Comparison of ENCODE assay signal across 18 mouse cellular contexts in genomic region chr5:122109325-122110060, GRCm38 (mm10). TPM values are rescaled to one million over a fixed set of nuclear protein-coding genes. Genes with fewer than 3 reads are reported as not detected.
DNase-seq lines count a peak whose midpoint lies in the region; ATAC-seq and TF ChIP-seq lines count a peak whose summit lies in the region.
"Had no signal": no experiment of that assay in that cellular context is flagged by ENCODE, and none has a peak within 500 bp of the region (broad histone marks: within the 10 kb centered on the region; RNA-seq: fewer than 3 reads in every experiment).

No protein-coding gene starts in this region.

- H3K4me3 ChIP-seq in forebrain, embryonic 11.5 days (ENCODE audit: low read depth, low read length) = no peak overlapping the region
- no peak overlapping the region for H3K4me3 ChIP-seq in forebrain, embryonic 12.5 days (replicated peaks)
- H3K4me3 ChIP-seq in liver, postnatal 0 days (ENCODE audit: low read depth, low read length) = no peak overlapping the region
- no peak overlapping the region for H3K4me3 ChIP-seq in liver, embryonic 12.5 days
- H3K4me3 ChIP-seq in heart, embryonic 10.5 days = no peak overlapping the region
- H3K4me3 ChIP-seq: embryonic facial prominence, embryonic 12.5 days; forebrain, embryonic 15.5 days; intestine, embryonic 15.5 days; midbrain, embryonic 12.5 days; neural tube, embryonic 12.5 days; stomach, embryonic 15.5 days had no signal

- WGBS in forebrain, embryonic 11.5 days = 59% methylated on average over 16 of the region's 16 CpGs
- 58% methylated on average over 16 of the region's 16 CpGs for WGBS in forebrain, embryonic 12.5 days
- WGBS in liver, postnatal 0 days (ENCODE audit: insufficient replicate concordance) = 49% methylated on average over 16 of the region's 16 CpGs
- WGBS in liver, embryonic 12.5 days (ENCODE audit: insufficient replicate concordance) = 43% methylated on average over 16 of the region's 16 CpGs
- WGBS in heart, embryonic 10.5 days = 42% methylated on average over 16 of the region's 16 CpGs

- no peak overlapping the region for H3K27ac ChIP-seq in forebrain, embryonic 11.5 days (ENCODE audit: low read depth, low read length)
- no peak overlapping the region for H3K27ac ChIP-seq in forebrain, embryonic 12.5 days
- peak overlapping the region; percentile 39; the same call in 1 of the 2 replicates for H3K27ac ChIP-seq in liver, postnatal 0 days (ENCODE audit: low read depth)
- no peak overlapping the region for H3K27ac ChIP-seq in liver, embryonic 12.5 days
- H3K27ac ChIP-seq in heart, embryonic 10.5 days = peak overlapping the region; percentile 73
- H3K27ac ChIP-seq: embryonic facial prominence, embryonic 12.5 days; forebrain, embryonic 15.5 days; intestine, embryonic 15.5 days; midbrain, embryonic 12.5 days; neural tube, embryonic 12.5 days; stomach, embryonic 15.5 days had no signal

- 0 out of 2 replicates have a peak, but pooled peaks have one; percentile 10 for TF ChIP-seq EP300 in liver, postnatal 0 days (IDR thresholded peaks at IDR 0.05; ENCODE audit: low read depth)

- no peaks in the 10 kb centered on the region for H3K27me3 ChIP-seq in forebrain, embryonic 11.5 days (ENCODE audit: control insufficient read depth, insufficient read depth, low read length)
- H3K27me3 ChIP-seq in forebrain, embryonic 12.5 days = 0 out of 2 replicates have a peak, but pooled peaks cover 9% of the 10 kb centered on the region
- no peaks in the 10 kb centered on the region for H3K27me3 ChIP-seq in liver, postnatal 0 days (ENCODE audit: insufficient read depth, low read length)
- H3K27me3 ChIP-seq in liver, embryonic 12.5 days (replicated peaks) = peaks cover 21% of the 10 kb centered on the region
- no peaks in the 10 kb centered on the region; the same call in 1 of the 2 replicates for H3K27me3 ChIP-seq in heart, embryonic 10.5 days (ENCODE audit: insufficient read depth, poor library complexity, severe bottlenecking)
- H3K27me3 ChIP-seq: forebrain, embryonic 15.5 days; intestine, embryonic 15.5 days; midbrain, embryonic 12.5 days; neural tube, embryonic 12.5 days had no signal

- no peak overlapping the region for H3K4me2 ChIP-seq in forebrain, embryonic 11.5 days (ENCODE audit: low read depth, low read length, severe bottlenecking)
- H3K4me2 ChIP-seq in forebrain, embryonic 12.5 days = no peak overlapping the region
- no peak overlapping the region; the same call in 1 of the 2 replicates for H3K4me2 ChIP-seq in liver, postnatal 0 days (ENCODE audit: low read depth, low read length)
- no peak overlapping the region for H3K4me2 ChIP-seq in liver, embryonic 12.5 days
- H3K4me2 ChIP-seq: embryonic facial prominence, embryonic 12.5 days; forebrain, embryonic 15.5 days; intestine, embryonic 15.5 days; midbrain, embryonic 12.5 days; neural tube, embryonic 12.5 days; stomach, embryonic 15.5 days had no signal

- no peak for TF ChIP-seq CTCF in liver, postnatal 0 days (IDR thresholded peaks at IDR 0.05; ENCODE audit: low read depth)

- no peaks in the 10 kb centered on the region; the same call in 1 of the 2 replicates for H3K4me1 ChIP-seq in forebrain, embryonic 11.5 days (replicated peaks; ENCODE audit: control insufficient read depth, insufficient read depth, low read length)
- H3K4me1 ChIP-seq in forebrain, embryonic 12.5 days = no peaks in the 10 kb centered on the region
- H3K4me1 ChIP-seq in liver, postnatal 0 days (ENCODE audit: insufficient read depth) = peaks cover 7% of the 10 kb centered on the region; the same call in 1 of the 2 replicates
- no peaks in the 10 kb centered on the region for H3K4me1 ChIP-seq in liver, embryonic 12.5 days
- H3K4me1 ChIP-seq in heart, embryonic 10.5 days = peaks cover 44% of the 10 kb centered on the region
- H3K4me1 ChIP-seq: embryonic facial prominence, embryonic 12.5 days; forebrain, embryonic 15.5 days; intestine, embryonic 15.5 days; midbrain, embryonic 12.5 days; neural tube, embryonic 12.5 days; stomach, embryonic 15.5 days had no signal

- peak; percentile 36 for DNase-seq in forebrain, embryonic 11.5 days (ENCODE audit: low spot score)
- DNase-seq in liver, postnatal 0 days = no peak
- peak; percentile 77 for DNase-seq in heart, embryonic 10.5 days (ENCODE audit: low spot score)
- DNase-seq in left cerebral cortex, postnatal 14 days (ENCODE audit: low spot score in 2 of 2) = no peak
- DNase-seq in urinary bladder, postnatal 10 days (ENCODE audit: low spot score) = no peak
- DNase-seq: adrenal gland, adult 8-10 months; cerebellum, adult 11 months; right cerebral cortex, postnatal 14 days had no signal

- ATAC-seq in forebrain, embryonic 11.5 days (replicated peaks; ENCODE audit: low FRiP score) = no peak
- no peak for ATAC-seq in forebrain, embryonic 12.5 days (ENCODE audit: low FRiP score)
- ATAC-seq in liver, postnatal 0 days = peak; percentile 28; the same call in 1 of the 2 replicates
- no peak for ATAC-seq in liver, embryonic 12.5 days
- peak; percentile 61 for ATAC-seq in megakaryocyte, adult 5-6 weeks (ENCODE audit: poor library complexity, severe bottlenecking)
- ATAC-seq: forebrain, embryonic 15.5 days; intestine, embryonic 15.5 days had no signal

- no peaks in the 10 kb centered on the region for H3K9me3 ChIP-seq in forebrain, embryonic 11.5 days (ENCODE audit: control insufficient read depth, low read length)
- H3K9me3 ChIP-seq in forebrain, embryonic 12.5 days = no peaks in the 10 kb centered on the region
- H3K9me3 ChIP-seq in liver, postnatal 0 days (ENCODE audit: low read length) = no peaks in the 10 kb centered on the region
- H3K9me3 ChIP-seq in liver, embryonic 12.5 days (replicated peaks) = no peaks in the 10 kb centered on the region
- no peaks in the 10 kb centered on the region for H3K9me3 ChIP-seq in heart, embryonic 10.5 days
- H3K9me3 ChIP-seq: embryonic facial prominence, embryonic 12.5 days; forebrain, embryonic 15.5 days; intestine, embryonic 15.5 days; midbrain, embryonic 12.5 days; neural tube, embryonic 12.5 days; stomach, embryonic 15.5 days had no signal

- H3K9ac ChIP-seq in forebrain, embryonic 11.5 days (ENCODE audit: low read length) = no peak overlapping the region
- H3K9ac ChIP-seq in forebrain, embryonic 12.5 days = no peak overlapping the region
- 0 out of 2 replicates have a peak overlapping the region, but pooled peaks have one; percentile 7 for H3K9ac ChIP-seq in liver, postnatal 0 days (replicated peaks)
- no peak overlapping the region for H3K9ac ChIP-seq in liver, embryonic 12.5 days
- H3K9ac ChIP-seq: embryonic facial prominence, embryonic 12.5 days; forebrain, embryonic 15.5 days; intestine, embryonic 15.5 days; midbrain, embryonic 12.5 days; neural tube, embryonic 12.5 days; stomach, embryonic 15.5 days had no signal

- H3K36me3 ChIP-seq in forebrain, embryonic 11.5 days (ENCODE audit: control insufficient read depth, insufficient read depth, low read length) = no peaks in the 10 kb centered on the region
- H3K36me3 ChIP-seq in forebrain, embryonic 12.5 days (replicated peaks) = no peaks in the 10 kb centered on the region
- no peaks in the 10 kb centered on the region for H3K36me3 ChIP-seq in liver, postnatal 0 days (replicated peaks; ENCODE audit: insufficient read depth, low read length)
- H3K36me3 ChIP-seq in liver, embryonic 12.5 days = no peaks in the 10 kb centered on the region
- H3K36me3 ChIP-seq in heart, embryonic 10.5 days = peaks cover 31% of the 10 kb centered on the region
- H3K36me3 ChIP-seq: embryonic facial prominence, embryonic 12.5 days; forebrain, embryonic 15.5 days; intestine, embryonic 15.5 days; midbrain, embryonic 12.5 days; neural tube, embryonic 12.5 days; stomach, embryonic 15.5 days had no signal

- intact Hi-C loops in left cerebral cortex, postnatal 14 days (cut with DNase I) = loop anchor here (5.0 kb wide), 1 partner anchor 228 kb away; no protein-coding TSS in a partner anchor

RNA-seq across cellular contexts. Expression of gene Myl2, which starts 8.7 kb away (rescaled TPM):
- not detected in 2 replicates for polyA plus RNA-seq in forebrain, embryonic 11.5 days (2014; fragmentation: Nextera tagmentation; extraction: Ambion mirVana)
- polyA plus RNA-seq in forebrain, embryonic 12.5 days (2016; fragmentation: Nextera tagmentation; extraction: Ambion mirVana) = 1.5 and 2.5 TPM in 2 replicates
- 0.66 and 7.2 TPM in 2 replicates for polyA plus RNA-seq in liver, postnatal 0 days (2015; fragmentation: Nextera tagmentation; extraction: Ambion mirVana)
- polyA plus RNA-seq in liver, embryonic 12.5 days (2016; fragmentation: Nextera tagmentation; extraction: Ambion mirVana) = 0.35 and 2.5 TPM in 2 replicates
- 3,021 and 6,084 TPM in 2 replicates for polyA plus RNA-seq in heart, embryonic 10.5 days (2016; fragmentation: Nextera tagmentation; extraction: Ambion mirVana)
- 0.85 and 1.1 TPM in 2 replicates for total RNA-seq in megakaryocyte, adult 5-6 weeks (2015)
- total RNA-seq in megakaryocyte, adult 5-6 weeks (2017) = 3.4 and 6.4 TPM in 2 replicates
- 1 to 10 TPM; 1.3 to 2.0 TPM for total RNA-seq in left cerebral cortex, postnatal 14 days (2021)
- total RNA-seq: adrenal gland, adult 8-10 months had no signal
- polyA plus RNA-seq: liver, adult 2 months had no signal

RNA-seq across cellular contexts. Expression of gene Ccdc63, which starts 31.1 kb away (rescaled TPM):
- polyA plus RNA-seq in forebrain, embryonic 11.5 days (2014; fragmentation: Nextera tagmentation; extraction: Ambion mirVana) = not detected in 2 replicates
- polyA plus RNA-seq in forebrain, embryonic 12.5 days (2016; fragmentation: Nextera tagmentation; extraction: Ambion mirVana) = not detected in 2 replicates
- polyA plus RNA-seq in liver, postnatal 0 days (2015; fragmentation: Nextera tagmentation; extraction: Ambion mirVana) = 0.13 and 0.18 TPM in 2 replicates
- not detected in 2 replicates for polyA plus RNA-seq in liver, embryonic 12.5 days (2016; fragmentation: Nextera tagmentation; extraction: Ambion mirVana)
- 0.20 and 0.39 TPM in 2 replicates for polyA plus RNA-seq in heart, embryonic 10.5 days (2016; fragmentation: Nextera tagmentation; extraction: Ambion mirVana)
- total RNA-seq in megakaryocyte, adult 5-6 weeks (2015) = 1.1 and 1.8 TPM in 2 replicates
- 1.3 and 3.5 TPM in 2 replicates for total RNA-seq in megakaryocyte, adult 5-6 weeks (2017)
- total RNA-seq in left cerebral cortex, postnatal 14 days (2021) = under 1 TPM in 1 of 2 experiments, not detected in 1; 0.24 TPM
- total RNA-seq: liver, adult 2 months had no signal
- polyA plus RNA-seq: embryonic facial prominence, embryonic 12.5 days; forebrain, embryonic 15.5 days; intestine, embryonic 15.5 days; liver, adult 2 months; midbrain, embryonic 12.5 days; neural tube, embryonic 12.5 days; stomach, embryonic 15.5 days had no signal

RNA-seq across cellular contexts. Expression of gene Ppp1cc, which starts 48.6 kb away (rescaled TPM):
- 364 and 378 TPM in 2 replicates for polyA plus RNA-seq in forebrain, embryonic 11.5 days (2014; fragmentation: Nextera tagmentation; extraction: Ambion mirVana)
- 324 and 337 TPM in 2 replicates for polyA plus RNA-seq in forebrain, embryonic 12.5 days (2016; fragmentation: Nextera tagmentation; extraction: Ambion mirVana)
- polyA plus RNA-seq in liver, postnatal 0 days (2015; fragmentation: Nextera tagmentation; extraction: Ambion mirVana) = 97.7 and 97.9 TPM in 2 replicates
- polyA plus RNA-seq in liver, embryonic 12.5 days (2016; fragmentation: Nextera tagmentation; extraction: Ambion mirVana) = 228 and 229 TPM in 2 replicates
- polyA plus RNA-seq in heart, embryonic 10.5 days (2016; fragmentation: Nextera tagmentation; extraction: Ambion mirVana) = 243 and 295 TPM in 2 replicates
- 354 and 364 TPM in 2 replicates for total RNA-seq in megakaryocyte, adult 5-6 weeks (2015)
- 189 and 193 TPM in 2 replicates for total RNA-seq in megakaryocyte, adult 5-6 weeks (2017)
- total RNA-seq in left cerebral cortex, postnatal 14 days (2021) = 100 to 1,000 TPM; 161 to 170 TPM

RNA-seq across cellular contexts. Expression of gene Cux2, which starts 59.6 kb away (rescaled TPM):
- 11.3 and 13.2 TPM in 2 replicates for polyA plus RNA-seq in forebrain, embryonic 11.5 days (2014; fragmentation: Nextera tagmentation; extraction: Ambion mirVana)
- 13.7 and 14.0 TPM in 2 replicates for polyA plus RNA-seq in forebrain, embryonic 12.5 days (2016; fragmentation: Nextera tagmentation; extraction: Ambion mirVana)
- polyA plus RNA-seq in liver, postnatal 0 days (2015; fragmentation: Nextera tagmentation; extraction: Ambion mirVana) = 3.5 and 3.6 TPM in 2 replicates
- 2.5 and 2.7 TPM in 2 replicates for polyA plus RNA-seq in liver, embryonic 12.5 days (2016; fragmentation: Nextera tagmentation; extraction: Ambion mirVana)
- polyA plus RNA-seq in heart, embryonic 10.5 days (2016; fragmentation: Nextera tagmentation; extraction: Ambion mirVana) = 6.6 and 8.0 TPM in 2 replicates
- 0.25 and 0.27 TPM in 2 replicates for total RNA-seq in megakaryocyte, adult 5-6 weeks (2015)
- 0.16 and 0.22 TPM in 2 replicates for total RNA-seq in megakaryocyte, adult 5-6 weeks (2017)
- total RNA-seq in left cerebral cortex, postnatal 14 days (2021) = 100 to 1,000 TPM; 204 to 256 TPM

Comparison
In these comparisons a context has a peak if more than half of its experiments do, and no peak if none do; other contexts are left out.
1. ATAC-seq: peak in liver, postnatal 0 days (single experiment) and megakaryocyte, adult 5-6 weeks (single experiment); none in forebrain, embryonic 11.5 days (single experiment), forebrain, embryonic 12.5 days (single experiment) and liver, embryonic 12.5 days (single experiment).
2. H3K27ac ChIP-seq: peak in liver, postnatal 0 days (single experiment) and heart, embryonic 10.5 days (single experiment); none in forebrain, embryonic 11.5 days (single experiment), forebrain, embryonic 12.5 days (single experiment) and liver, embryonic 12.5 days (single experiment).
3. DNase-seq: peak in forebrain, embryonic 11.5 days (single experiment) and heart, embryonic 10.5 days (single experiment); none in liver, postnatal 0 days (single experiment), left cerebral cortex, postnatal 14 days (0 of 2) and urinary bladder, postnatal 10 days (single experiment).
4. RNA of gene Myl2, which starts 8.7 kb away (polyA plus RNA-seq): 3,021 to 6,084 TPM in heart, embryonic 10.5 days; 1.5 to 2.5 TPM in forebrain, embryonic 12.5 days, 0.66 to 7.2 TPM in liver, postnatal 0 days, 0.35 to 2.5 TPM in liver, embryonic 12.5 days and not detected in forebrain, embryonic 11.5 days; every median in the first group is over 100 times any median in the second.